Mouse (Mus musculus) right cerebral cortex, postnatal 14 days (tissue): ENCODE results near the gene E330021D16Rik.

Experiments
- DNase-seq: peaks from one replicate; pipeline ENCODE4 v3.0.0; 2022

E330021D16Rik gene

DNA sequence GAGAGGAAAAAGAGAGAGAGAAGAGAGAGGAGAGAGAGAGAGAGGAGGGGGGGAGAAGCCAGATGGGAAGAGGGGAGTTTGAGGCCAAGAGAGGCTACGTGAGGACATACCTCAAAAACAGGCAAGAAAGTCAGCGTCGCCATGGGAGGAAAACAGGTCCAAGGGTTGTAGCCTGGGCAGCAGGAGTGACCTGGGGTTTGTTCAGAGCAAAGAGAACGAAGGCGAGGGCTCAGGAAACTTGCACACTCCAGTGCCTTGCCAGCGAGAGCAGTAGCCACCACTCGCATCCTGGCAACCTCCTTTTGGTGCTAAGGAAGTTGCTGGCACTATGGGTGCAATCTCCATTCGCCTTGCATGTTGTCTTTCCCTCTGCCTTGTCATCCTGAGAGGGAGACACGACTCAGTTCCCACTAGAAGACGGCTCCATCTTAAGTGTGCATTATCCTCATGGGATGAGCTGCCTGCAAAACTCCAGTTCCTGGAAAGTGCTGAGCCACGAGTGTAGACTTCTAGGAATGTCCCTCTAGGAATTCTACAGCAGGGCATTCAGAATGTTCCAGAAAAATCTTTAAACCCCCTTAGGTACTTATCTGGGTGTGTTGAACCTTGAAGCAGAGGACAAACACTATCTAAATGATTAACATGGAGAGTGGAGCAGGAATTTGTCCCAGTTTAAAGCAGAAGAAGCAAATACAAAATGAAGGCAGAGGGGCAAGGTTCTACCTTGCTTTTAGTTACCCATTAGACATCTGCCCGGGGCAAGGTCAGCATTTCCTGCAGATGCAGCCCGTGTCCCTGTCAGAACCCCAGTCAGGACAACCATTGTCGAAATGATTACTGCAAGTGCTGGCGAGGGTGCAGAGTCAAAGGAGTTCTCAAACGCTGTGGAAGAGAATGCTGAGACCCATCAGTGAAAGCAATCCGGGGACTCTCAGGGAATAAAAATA lies 3.8 kb upstream of the E330021D16Rik start:
- DNase-seq, result no peak

DNA sequence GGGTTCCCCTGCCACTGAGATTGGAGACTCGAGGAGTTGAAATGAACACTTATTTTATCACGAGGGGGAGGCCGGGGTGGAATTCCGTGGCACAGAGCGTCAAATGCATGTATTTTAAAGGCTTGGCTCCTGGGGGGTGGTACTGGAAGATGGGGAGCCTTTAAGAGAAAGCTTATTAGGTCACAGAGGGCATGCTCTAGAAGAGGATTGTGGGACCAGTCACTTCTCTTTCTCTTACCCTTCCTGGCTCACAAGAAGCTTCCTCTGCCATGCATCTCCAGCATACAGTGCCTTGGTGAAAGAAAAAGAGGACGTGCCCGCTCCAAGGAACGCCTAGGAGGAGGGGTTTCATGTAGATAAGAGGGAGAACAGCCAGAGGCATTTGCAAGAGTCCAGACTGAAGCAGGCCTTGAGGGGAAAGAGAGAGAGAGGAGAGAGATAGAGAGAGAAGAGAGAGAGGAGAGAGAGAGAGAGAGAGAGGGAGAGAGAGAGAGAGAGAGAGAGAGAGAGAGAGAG lies 3.0 kb upstream of the E330021D16Rik start:
- DNase-seq, result no peak

DNA sequence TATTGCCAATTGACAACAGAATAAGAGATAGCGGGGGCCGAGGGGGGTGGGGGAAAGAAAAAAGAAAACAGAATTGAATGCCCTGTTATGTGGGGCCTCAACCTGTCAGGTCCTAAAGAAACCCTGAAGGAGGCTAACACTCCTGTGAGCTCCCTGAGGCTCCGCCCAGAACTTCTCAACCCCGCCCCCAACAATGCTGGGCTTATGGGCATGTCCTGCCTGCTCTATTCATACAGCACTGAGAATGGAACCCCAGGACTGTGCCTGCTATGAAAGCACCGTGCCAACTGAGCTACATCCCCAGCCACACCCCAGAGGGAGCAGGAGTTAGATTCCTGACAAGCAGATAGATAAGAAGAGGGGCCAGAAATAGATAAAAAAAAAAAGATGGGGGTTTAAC lies 2.5 kb upstream of the E330021D16Rik start:
- DNase-seq, result no peak

DNA sequence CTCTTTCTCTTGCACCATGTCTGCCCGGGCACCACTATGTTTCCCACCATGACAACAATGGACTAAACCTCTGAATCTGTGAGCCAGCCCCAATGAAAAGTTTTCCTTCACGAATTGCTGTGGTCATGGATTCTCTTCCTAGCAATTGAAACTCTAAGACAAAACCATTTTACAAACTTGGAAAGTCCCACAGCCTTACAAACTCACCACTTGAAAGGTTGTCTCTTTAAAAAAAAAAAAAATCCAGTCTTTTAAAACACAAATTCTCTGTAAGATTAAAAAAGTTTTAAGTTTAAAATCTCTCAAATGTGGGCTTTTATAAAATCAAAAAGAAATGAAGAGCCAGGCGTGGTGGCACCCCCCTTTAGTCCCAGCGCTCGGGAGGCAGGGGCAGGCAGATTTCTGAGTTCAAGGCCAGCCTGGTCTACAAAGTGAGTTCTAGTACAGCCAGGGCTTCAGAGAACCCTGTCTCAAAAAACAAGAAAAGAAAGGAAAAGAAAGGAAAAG lies 1.5 kb downstream of the E330021D16Rik start:
- no peak for DNase-seq

DNA sequence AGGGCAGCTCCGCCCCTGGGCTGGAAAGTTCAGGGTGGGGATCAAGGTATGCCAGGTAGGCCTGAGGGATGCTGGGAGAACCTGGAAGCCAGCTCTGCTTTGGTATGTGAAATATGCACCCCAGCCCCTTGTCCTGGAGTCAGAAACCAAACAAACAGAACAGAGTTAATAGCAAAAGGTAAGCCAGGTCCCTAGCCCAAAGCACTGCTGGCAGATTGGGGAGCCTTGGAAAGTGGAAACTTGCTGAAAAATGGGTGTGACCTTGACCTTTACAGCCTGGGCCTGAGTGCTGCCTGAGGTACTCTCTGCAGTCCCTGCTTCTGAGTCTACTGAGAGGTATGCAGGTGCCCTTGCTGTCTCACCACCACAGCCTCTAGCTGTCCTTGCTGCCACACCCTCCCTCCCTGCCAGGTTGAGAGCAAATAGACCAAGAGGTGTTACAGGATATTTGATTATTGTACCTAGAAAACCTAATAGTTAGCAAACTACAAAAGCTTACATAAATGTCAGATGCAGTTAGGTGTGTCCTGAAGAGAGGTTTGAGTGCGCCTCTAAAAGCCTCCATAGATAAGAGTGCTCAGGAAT lies 7.7 kb downstream of the E330021D16Rik start:
- DNase-seq, result no peak

DNA sequence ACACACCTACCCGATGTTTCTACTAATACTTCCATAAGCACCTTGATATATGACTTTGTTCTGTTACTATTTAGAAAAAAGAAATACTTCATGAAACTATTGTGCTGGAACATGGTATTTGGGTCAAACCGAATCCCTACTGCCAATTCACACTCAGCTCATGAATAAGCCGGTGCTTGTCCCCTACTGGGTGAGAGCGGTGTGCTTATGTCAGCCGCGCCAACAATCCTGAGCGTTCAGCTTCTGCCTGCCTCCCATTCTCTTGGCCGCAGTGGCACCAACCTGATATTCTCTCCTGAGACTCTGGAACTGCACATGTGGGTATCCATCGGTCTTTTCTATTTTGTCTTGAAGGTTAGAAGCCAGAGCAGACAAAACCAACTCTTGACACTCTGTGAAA lies 18.5 kb downstream of the E330021D16Rik start:
- DNase-seq, result no peak

DNA sequence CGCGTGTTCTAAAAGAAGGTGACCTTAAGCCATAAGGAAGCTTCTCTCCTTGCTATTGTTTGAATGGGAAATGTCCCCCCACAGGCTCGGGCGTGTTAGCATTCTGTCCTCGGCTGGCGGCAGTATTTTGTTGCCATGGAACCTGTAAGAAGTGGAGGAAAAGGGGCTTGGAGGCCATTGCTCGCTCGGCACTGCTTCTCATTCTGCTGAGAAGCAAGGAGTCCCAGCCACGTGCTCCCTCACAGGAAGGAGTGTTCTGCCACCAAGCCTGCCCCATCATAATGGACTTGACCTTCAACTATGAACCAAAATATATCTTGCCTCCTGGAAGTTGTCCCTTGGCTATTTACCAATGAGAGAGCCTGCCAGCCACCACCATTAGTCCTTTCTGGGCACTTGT lies 25.1 kb downstream of the E330021D16Rik start:
- no peak for DNase-seq

DNA sequence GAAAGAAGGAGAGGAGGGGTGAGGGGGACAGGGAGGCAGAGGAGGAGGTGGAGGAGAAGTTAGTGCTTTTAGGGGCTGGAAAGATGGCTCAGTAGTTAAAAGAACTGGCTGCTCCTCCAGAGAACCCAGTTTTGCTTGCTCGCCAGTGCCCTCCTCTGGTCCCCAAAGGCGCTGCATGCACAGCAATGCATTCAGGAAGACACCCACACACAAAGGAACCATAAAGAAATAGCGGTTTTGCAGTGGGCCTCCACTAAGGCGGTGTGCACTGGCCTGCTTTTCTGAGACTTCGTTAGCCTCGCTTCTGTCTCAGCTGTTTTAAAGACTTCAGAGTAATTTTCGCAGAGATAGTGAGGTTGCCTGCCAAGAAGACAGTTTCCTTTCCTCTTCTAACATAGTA lies 30.1 kb downstream of the E330021D16Rik start:
- DNase-seq, result peak; percentile 50

DNA sequence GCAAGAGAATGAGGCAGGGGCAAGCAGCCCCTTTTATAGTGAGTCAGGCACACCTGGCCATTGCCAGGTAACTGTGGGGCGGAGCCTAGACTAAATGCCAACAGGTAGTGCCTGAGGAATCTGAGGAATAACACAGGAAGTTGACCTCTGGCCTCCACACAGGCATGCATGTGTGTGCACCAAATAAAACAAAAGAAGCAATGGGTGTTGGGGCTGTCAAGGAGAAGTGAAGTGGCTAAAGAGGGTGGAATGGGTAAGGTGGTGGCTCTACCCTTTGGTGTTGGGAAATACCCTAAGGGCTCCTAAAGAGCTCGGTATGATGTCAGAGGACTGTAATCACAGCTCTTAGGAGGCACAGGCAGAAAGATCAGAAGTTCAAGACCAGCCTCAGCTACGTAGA lies 32.2 kb downstream of the E330021D16Rik start:
- no peak for DNase-seq

DNA sequence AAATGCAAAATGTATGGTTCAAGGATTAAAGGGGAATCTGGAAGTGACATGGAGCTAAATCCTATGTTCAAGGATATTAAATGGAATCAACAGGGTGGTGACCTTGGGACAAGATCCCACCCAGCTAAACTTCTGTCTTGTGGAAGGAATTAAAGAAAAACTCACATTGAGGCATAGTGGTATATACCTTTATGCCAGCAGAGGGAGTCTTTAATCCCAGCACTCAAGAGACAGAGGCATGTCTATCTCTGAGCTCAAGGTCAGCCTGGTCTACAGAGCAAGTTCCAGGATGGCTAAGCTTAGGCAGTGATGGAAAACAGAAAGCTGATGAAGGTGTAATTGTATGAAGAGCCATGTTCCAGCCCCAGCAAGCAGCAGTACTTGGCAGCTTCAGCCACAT lies 39.3 kb downstream of the E330021D16Rik start:
- no peak for DNase-seq

DNA sequence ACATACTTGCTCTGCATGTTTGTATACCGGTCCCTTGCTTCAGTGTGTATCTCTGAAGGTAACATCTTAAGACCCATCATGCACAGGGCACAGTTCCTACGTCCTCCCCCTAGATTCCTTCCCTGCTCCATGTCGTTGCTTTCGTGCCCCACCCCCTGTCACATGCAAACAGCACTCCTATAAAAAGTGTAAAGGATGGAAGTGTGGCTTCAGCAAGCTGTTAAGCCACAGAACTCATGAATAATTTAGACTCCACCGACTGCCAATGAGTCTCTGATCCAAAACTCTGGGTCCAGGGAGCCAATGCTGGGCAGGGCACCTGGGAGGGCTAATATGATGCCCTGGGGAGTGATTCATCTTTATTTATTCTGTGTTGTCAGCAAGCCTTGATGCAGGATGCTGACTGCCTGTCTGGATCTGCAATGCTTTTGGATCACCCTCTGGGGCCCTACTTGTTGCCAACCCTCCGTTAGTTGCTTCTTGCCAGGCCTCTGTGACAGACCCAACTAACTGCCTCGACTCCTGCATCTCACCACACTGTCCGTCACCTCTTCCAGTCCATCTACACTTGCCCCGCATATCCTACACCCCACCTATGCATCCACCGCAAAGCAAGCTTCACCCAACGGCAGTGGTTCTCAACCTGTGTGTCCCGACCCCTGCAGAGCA lies 50.8 kb downstream of the E330021D16Rik start:
- peak; percentile 47 for DNase-seq

DNA sequence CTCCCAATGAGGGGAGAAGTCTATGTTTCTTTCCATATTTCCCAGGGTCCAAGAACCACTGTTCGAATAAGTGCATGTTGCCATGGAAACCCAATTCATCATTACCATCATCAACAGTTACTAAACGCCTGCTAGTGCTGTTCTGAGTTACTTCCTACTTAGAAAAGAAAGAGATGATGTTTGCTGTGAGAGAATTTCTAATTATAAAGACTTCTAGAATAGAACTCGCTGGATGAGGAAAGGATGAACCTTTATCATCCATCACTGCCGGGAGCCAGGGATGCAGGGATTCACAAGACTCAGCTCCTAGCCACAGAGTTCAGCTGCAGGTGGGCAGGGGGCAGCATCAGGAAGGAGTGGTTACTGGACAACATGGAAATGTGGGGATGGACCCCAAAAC lies 51.4 kb downstream of the E330021D16Rik start:
- no peak for DNase-seq

DNA sequence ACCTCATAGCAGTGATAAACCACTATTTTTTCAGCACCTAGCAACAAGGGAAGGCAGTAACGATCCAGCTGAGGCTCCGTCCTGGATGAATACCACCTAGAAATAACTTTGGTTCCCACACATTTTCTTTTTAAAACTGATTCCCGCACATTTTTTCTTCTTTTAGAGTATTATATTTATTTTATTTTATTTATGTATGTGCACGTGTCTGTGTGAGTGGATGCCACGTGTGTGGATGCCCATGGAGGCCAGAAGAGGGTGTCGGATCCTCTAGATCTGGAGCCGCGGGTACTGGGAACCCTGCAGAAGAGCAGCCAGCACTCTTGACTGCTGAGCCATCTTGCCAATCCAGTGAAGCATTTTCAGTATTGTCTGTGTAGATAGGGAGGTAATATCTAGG lies 52.1 kb downstream of the E330021D16Rik start:
- DNase-seq, result no peak

DNA sequence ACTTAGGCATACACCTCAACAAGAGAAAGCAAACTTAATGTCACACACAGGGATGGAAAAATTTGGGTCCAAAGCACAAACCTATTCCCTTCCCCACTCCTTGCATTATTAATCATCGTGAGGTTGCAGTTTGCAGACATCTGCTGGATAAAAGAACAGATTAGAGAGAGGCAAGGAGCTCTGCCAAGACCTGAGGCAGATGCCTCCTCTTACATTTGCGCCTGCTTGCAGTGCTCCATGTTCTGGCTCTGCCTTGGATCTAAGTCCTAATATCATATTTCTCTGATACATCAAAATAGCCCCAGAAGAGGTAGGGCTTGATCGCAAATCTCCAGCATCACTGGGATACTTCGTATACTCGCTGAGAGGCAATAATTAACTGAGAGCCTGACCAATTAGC lies 56.9 kb downstream of the E330021D16Rik start:
- no peak for DNase-seq

DNA sequence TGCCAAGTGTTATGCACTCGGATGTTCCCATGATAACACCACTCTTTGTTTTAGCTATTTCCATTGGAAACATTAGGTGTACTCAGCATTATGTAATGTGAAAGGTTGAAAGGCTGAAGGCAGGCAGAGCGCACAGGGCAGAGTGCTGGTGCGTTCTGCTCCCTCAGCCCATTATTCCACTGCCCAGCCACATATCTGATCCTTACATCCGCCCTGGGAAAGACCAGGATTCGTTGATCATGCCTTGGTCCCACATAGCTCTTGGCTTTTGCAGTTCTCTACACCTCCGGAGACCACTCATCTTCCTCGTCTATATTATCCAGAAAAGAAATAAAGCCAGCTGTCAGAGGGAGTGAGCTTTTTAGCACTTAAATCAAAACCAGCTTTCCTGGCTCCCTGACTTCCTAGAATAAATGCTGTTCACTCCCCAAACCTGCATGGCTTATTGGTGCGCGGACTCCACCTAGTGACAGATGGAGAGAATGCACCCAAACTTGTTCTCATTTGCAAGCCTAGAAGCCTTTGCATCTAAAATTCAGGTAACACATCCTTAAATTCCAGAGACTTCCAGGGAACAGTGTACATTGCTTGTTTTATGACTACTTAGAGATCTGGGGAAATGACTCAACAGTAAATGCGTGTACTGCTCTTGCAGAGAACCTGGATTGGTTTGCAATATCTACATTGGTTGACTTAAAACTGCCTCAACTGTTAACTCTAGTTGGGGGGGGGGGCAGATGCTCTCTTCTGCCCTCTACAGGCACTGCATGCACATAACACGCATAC lies 61.8 kb downstream of the E330021D16Rik start:
- DNase-seq, result peak; percentile 78
